Mouse (Mus musculus): ENCODE data around the gene Slc17a1.

Gene Slc17a1

DNA sequence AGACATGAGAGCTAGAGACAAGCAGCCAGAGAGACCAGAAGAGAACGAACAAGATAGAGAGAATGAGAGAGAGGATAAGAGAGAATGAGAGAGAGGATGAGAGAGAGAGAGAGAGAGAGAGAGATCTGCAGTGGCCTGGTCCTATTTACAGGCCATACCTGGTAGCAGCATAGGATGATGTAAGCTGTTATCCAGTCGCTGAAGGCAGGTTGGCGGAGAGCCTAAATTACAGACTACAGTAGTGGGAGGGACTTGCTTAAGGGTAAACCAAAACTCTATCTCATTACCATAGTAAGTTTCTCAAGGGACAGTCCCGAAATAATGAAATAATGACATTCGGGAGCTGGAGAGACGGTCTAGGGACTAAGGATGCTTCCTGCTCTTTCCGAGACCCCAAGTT is at the start of gene Slc17a1:
TSS of gene Slc17a1 (plus strand) at position 346 of the 400 bp plus-strand sequence.
- no peak for DNase-seq (ENCODE audit: low spot score in 2 of 2)

DNA sequence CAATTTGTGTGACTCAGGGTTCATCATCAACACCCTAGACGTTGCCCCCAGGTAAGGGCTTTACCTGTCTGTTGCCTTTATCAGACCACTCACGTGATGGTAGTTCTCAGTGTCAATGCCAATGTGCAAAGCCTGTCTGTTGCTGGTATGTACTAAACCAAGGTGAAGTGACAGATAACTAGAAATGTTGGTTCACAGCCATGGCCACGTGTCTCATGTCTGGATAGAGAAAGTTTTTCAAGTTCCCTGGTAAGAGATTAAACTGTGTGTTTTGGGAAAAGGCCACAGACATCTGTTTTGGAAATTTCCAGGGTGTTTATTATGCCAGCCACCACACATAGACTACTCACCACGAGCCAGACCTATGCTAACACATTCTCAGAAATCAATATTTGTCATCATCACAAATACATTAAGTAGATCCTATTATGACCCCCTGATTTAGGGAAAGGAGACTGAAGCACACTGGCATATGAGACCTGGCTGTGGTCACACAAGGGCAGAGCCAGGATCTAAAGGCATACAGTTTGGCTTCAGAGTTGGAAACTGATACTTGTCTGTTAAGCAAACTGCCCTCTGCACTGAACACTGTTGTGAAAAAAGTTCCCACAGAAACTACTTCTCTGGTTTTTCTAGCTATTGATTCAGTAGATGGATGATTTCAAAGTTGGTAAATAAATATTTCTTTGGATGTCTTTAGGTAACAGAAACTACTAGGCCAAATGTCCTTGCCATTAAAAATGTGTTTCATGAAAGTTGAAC is 47.2 kb upstream of the Slc17a1 start:
- no peak for DNase-seq (ENCODE audit: low spot score in 2 of 2)

DNA sequence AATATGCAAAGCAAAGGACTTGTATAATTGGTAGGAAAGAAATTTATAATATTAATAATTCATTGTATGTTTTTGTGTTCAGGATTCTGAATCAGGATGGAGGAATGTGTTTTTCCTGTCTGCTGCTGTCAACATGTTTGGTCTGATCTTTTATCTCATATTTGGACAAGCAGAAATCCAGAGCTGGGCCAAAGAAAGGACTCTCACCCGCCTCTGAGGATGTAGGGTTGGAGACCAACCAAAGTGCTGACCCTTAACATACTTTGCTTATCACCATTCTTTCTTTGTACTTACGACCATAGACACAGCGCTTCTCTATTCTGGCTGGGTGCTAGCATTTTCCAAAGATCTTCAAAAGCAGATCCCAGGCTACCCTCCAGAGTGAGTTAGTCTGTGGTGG is 45.3 kb upstream of the Slc17a1 start:
- no peak for DNase-seq (ENCODE audit: low spot score in 2 of 2)

DNA sequence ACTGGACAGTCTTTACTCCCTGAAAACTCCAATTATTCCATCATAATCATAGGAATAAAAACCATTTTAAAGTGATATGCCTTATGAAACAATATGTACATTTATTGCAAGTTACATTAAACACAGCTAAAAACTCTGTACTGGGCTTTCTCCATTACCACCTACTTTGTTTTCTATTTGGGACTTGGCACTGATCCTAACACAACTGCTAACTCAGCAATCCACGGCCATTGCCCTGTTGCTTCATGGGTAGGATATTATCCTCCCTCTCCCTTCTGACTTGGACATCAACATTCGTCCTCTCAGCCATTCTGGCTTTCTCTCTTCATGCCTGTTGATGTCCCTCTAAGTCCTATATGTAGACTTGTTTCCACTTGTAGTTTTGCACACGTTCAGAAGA is 40.9 kb upstream of the Slc17a1 start:
- no peak for DNase-seq (ENCODE audit: low spot score in 2 of 2)

DNA sequence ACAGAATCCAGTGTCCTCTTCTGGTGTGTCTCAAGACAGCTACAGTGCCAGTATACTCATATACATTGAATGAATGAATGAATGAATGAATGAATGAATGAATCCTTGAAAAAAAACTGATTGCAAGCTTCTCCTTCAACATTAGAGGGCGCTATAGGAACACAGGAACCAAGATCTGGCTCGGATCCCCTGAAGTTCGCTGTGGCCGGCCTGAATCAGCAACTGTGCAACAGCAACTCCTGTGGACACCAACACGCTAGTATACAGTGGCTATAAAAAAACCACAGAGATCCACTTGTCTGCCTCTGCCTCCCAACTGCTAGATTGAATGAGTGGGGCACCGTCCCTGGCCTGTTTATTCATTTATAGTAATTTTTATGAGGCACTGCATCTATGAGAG is 34.5 kb upstream of the Slc17a1 start:
- DNase-seq (ENCODE audit: low spot score in 2 of 2), result peak; percentile 53 to 58

DNA sequence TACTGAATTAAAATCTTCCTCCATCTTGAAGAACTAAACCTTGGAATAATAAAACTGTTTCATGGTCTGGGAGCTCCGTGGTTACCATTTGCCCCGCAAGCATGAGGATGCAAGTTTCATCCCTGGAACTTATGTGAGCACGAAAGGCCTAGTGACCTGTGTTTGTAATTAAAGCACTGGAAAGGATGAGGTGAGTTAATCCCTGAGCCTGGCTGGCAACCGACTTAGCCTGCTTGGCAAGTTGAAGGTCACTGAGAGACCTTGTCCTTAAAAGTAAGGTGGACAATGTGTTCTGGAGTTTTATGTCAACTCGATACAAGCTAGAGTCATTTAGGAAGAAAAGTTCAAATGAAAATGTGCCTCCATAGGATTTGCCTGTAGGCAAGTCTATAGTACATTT is 32.7 kb upstream of the Slc17a1 start:
- DNase-seq (ENCODE audit: low spot score in 2 of 2), result no peak

DNA sequence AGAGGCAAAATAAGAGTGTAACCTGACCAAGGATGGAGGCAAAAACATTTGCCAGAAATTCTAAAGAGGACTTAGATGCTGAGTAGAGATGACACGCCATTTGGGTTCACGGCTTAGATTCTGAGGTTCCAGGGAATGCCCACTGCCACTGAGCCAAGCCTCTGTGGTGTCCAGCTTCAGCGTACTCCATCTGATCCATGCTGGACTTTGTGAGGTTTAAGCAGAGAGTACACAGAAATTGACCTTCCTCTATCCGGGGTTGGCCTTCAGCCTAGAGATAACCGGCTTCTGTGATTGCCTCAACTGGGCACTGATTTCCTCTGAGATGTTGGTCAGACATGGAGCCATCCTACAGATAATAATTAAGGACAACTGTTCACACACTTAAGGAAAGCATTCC is 30.9 kb upstream of the Slc17a1 start:
- DNase-seq (ENCODE audit: low spot score in 2 of 2), result no peak

DNA sequence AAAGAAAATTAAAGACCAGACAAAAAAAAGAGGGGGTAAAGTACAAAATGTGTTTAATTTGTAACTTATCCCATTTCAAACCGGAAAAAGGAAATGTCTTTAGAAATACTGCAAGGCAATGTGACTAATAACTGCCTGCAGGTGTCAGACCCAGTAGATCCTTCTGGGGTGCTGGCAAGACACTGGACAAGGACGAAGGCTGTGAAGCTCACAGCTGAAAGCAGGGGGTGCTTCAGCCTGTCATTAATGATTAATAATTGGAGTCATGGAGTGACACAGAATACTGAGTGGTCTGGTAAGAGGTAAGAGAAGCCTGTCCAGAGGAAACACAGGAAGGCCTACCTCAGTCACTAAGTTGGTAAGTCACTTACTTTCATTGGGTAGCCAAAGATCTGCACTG is 28.2 kb upstream of the Slc17a1 start, which contains the start of gene Slc17a3:
TSS of gene Slc17a3 (plus strand) at position 127 of the 400 bp plus-strand sequence.
- no peak for DNase-seq (ENCODE audit: low spot score in 2 of 2)

DNA sequence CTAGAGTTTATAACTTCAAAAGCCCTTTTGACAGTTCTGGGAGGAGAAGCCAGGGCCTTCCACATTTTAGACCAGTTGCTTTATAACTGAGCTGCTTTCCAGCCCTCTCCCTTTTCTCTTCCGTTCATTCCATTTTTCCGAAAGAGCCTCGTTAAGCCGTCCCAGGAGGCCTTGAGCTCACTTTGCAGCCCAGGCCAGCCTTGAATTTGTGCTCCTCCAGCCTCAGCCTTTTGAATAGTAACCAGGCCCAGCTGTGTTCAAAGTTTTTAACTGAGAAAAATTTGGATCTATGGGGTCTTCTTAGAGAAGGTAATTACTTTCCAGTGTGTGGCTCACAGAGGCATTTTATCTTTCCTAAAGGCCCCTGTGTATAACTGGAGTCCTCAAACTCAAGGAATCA is 21.7 kb upstream of the Slc17a1 start:
- no peak for DNase-seq (ENCODE audit: low spot score in 2 of 2)

DNA sequence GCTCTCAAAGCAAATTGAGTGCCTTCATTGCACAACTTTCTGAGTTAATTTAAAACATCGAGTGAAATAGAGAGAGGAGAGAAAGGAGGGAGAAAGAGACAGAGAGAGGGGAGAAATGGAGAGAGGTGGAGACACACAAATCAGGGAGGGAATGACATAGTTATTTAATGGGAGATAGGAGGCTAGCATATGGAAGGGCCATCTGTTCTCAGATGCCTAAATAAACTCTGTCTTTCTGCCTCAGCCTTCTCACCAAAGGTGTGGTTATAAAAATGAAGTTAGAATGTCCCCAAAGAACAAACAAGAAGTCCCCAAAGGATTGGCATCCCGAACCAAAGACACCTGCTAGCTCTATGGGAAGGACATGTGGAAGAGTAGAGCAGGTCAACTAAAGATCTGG is 18.3 kb upstream of the Slc17a1 start:
- no peak for DNase-seq (ENCODE audit: low spot score in 2 of 2)

DNA sequence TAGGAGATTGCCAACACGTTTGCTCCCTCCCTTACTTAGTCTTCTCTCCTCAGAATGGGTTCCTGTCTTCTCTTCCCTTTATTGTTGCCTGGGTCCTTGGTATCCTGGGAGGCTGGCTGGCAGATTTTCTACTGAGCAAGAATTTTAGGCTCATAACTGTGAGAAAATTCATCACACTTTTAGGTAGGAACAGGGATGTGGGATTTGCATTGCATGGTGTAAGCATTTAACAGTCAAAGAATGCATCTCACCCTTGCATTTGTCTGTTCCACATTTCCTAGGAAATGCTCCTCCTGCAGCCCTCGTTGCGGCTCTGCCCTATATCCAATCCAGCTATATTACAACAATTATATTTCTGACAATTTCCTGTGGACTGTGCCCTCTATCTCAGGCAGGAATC is 11.1 kb upstream of the Slc17a1 start:
- DNase-seq (ENCODE audit: low spot score in 2 of 2), result no peak

DNA sequence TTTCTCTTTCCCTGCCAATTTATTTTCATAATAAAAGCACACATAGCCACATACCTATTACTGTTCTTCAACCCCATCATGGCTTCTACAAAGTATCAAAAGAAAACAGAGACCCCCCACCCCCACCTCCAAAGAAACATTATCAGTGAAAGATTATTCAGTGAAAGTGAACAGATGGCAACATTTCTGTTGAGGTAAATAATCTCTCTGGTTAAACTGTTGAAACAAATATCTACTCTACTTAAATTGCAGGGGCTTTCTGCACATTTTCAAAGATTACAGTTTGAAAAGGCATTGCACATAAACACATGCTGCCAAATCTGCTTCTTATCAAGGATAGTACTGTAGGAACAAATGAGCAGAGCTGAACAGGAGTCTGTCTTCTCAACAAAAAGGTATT is 5.7 kb upstream of the Slc17a1 start:
- DNase-seq (ENCODE audit: low spot score in 2 of 2), result no peak

DNA sequence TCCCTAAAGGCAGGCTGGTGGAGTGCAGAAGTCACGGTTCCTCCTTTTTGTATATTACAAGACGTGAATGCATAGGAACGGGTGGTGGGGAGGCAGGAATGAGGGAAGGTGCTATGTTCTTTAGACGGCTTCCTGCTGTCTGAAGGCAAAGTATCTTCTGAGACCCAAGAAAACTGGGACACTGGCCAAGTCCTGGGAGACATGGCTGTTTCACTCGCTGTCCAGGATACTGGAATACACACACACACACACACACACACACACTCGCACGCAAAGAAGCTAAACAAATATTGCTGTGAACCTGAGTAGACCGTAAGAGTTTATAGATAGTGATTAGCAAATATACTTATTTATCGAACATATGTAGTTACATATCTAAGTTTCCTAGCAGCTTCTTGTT is 2.8 kb upstream of the Slc17a1 start:
- no peak for DNase-seq (ENCODE audit: low spot score in 2 of 2)

DNA sequence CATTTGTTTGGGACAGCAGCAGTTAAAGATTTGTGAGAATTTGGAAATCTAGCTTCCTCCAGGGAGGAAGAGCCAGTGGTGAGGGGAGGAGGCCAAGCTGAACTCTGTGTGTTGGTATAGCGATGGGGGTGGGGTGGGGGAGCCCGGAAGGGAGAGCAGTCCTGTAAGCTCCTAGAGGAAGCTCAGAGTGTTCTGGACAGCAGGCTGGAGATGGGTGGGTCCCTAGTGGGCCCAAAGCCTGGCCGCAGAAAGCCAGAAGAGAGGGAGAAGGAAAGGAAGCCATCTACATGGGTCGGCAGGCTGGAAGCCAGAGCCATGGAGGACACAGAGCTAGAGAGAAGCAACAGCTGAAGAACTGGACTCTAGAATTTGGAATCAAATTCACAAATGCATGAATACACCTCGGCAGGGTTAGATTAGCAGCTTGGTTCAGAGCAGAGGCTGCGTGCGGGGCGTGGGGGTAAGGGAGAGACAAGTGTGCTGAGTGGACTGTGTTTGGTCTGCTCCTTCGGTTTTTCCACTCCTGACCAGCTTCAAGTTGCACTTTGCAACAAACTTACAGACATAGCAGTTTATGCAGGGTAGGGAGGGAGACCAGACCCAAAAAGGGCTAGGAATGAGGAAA is 1.4 kb upstream of the Slc17a1 start:
- no peak for DNase-seq (ENCODE audit: low spot score in 2 of 2)

DNA sequence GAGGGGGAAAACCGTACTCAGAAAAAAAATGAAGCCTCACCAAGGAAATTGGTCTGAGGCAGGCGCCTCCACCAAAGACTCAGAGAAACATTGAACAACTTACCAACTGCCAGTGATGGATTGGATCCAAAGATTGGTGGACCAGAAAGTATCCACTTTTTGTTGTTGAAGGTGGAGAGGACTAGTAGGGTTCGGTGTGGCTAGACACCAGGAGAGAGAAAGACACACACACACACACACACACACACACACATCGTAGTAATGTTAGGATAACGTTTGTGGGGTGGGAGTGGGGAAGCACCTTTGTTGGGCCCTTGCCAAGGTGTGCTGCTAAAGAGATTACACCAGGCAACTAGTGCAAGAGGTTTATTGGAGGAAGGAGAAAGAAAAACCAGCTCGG is 550 bp upstream of the Slc17a1 start:
- no peak for DNase-seq (ENCODE audit: low spot score in 2 of 2)

DNA sequence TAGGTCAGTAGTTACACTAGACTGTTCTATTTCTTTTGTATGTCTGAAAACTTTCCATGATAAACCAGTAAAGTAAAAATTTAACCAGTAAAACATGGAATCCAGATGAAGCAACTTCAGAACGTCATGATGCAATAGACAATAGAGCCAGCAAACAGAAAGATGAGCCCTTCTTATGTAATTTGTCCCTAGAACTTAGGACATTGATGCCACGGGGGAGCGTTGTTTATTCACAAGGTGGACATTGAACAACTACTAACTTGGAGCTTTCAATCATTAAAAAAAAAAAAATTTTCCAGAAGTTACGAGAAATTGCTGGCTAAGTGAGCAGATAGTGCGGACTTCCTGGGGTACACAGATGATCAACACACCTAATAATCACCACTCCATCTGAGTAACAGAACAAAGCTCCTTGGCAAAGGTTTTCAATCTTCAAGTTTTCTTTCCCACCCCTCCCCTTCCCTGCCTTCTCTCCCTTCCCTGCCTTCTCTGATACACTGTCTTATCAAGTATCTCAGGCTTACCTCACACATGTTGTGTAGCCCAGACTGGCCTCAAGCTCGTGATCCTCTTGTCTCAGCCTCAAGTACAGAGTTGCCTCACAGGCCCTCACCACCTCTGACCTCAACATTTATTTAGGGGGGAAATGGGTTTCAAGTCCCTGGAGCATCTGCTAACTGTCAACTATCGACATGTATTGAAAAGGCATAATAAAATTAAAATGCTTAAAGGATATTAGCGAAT is 1.4 kb downstream of the Slc17a1 start:
- DNase-seq (ENCODE audit: low spot score in 2 of 2), result no peak

DNA sequence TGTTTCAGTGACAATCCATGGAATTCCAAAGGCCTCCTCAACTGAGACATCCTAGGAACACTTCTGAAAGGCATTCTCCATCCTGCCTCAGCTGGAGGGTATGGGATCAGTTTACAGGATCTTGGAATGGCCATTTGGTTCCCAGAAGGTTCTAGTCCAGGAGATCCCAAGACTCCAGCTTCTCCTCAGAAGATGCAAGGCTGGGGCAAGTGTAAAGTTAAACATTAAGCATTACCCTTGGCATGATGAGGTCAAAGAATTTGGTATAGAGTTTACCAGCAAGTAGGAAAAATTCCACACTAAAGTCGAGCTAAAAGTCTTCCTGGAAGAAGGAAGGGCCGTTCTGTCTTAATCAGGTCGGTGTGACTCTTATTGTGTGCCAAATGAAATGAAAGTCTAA is 2.4 kb downstream of the Slc17a1 start:
- no peak for DNase-seq (ENCODE audit: low spot score in 2 of 2)

DNA sequence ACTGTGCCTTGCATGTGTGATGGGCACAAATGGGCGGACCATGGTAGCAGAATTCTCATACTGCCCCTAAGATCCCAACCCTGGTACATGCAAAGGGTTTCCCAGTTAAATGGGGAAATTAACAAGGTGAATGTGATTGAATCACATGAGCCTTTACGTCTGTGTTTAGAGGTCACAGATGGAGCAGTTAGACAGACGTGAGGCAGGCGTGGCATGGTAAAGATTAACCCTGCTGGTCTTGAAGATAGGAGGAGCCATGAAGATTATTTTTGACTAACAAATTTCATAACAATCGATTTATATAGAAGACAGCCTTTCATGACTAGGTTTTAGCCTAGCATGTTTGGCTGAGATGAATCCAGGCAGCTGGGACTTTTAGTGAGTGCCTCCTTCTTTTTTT is 5.6 kb downstream of the Slc17a1 start:
- DNase-seq (ENCODE audit: low spot score in 2 of 2), result no peak

DNA sequence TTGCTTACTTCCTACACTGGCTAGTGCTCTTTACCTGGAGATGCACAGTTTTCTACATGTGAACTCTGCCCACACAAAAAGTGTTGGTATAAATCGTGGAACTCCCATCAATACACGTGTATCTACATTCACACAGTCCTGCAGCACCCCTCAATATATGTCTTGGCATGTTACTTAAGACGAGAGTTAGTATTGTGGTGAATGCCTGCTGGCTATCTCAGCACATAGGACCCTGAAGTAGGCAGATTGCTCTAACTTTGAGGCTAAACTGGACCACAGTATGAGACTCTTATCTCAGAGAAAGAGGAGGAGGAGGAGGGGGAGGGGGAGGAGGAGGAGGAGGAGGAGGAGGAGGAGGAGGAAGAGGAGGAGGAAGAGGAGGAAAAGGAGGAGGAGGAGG is 11.6 kb downstream of the Slc17a1 start:
- DNase-seq (ENCODE audit: low spot score in 2 of 2), result no peak

DNA sequence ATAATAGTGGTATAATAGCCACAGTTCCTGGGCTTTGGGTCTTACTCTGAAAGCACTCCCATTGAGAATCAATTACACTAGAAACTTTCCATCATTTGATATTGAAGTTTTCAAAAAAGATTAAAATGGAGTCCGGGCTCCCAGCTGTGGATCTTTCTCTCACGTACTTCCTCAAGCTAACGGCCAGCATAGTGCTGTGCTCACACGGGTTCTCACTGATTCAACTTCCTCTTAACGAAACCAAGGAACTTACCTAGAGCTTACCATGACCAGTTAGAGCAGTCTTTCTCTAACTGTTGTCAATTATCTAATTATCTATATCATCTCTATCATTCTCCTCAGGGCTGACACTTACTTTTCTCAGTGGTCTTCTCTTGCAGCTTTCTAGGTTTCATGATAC is 12.1 kb downstream of the Slc17a1 start:
- no peak for DNase-seq (ENCODE audit: low spot score in 2 of 2)

DNA sequence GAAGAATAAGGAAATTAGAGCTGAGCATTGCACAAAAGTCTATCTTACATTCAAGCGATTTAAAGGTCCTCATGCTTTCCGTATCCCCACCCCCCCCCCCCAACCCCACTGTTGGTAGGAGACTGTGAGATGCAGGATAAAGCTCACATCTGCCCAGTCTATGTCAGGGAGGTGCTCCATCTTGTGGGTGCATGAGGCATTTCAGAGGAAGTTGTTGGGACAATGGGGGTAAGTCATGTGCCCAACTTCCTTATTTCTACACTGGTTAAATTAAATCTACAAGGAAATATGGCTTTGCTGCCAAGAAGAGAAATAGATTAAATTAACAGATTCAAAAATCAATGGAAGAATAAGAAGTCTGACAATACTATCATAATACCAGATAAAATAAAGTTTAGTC is 18.0 kb downstream of the Slc17a1 start:
- DNase-seq (ENCODE audit: low spot score in 2 of 2), result no peak

DNA sequence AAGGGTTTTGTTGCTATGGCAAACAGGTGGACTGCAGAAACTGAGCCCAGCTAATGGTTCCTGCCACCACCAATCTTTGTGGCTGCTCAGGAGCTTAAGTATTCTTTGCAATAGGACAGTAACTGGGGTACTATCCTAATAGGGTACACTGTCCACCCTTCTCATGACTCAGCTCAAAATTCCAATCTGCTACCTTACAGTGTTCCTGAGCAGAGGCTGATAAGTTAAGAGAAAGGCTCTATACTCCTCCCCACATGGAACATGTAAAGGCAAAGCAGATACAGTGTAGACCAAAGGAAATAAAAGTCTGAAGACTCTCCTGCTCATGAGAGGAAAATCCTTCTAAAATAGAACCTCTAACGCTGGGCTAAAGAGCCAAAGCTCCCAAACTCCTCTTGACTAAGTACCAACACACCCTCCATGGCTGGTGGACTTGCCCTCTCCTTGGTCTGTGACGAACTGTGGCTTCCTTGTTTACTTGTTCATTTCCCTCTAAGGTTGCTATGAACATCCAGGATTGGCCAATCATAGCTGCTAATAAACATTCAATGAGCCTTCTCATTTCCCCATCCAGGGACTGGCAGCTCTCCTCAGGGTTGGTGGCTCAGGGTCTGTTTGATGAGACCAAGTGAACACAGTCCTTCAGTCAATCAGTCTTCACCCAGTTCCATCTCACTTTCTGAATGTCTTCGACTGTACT is 19.6 kb downstream of the Slc17a1 start:
- DNase-seq (ENCODE audit: low spot score in 2 of 2), result no peak
